Mouse (Mus musculus) cerebellum, adult 9-10 months (tissue): ENCODE measurements around the gene Txndc12.

Source experiments
- DNase-seq: peaks from one replicate; pipeline ENCODE4 v3.0.0; 2022

The Txndc12 gene

DNA sequence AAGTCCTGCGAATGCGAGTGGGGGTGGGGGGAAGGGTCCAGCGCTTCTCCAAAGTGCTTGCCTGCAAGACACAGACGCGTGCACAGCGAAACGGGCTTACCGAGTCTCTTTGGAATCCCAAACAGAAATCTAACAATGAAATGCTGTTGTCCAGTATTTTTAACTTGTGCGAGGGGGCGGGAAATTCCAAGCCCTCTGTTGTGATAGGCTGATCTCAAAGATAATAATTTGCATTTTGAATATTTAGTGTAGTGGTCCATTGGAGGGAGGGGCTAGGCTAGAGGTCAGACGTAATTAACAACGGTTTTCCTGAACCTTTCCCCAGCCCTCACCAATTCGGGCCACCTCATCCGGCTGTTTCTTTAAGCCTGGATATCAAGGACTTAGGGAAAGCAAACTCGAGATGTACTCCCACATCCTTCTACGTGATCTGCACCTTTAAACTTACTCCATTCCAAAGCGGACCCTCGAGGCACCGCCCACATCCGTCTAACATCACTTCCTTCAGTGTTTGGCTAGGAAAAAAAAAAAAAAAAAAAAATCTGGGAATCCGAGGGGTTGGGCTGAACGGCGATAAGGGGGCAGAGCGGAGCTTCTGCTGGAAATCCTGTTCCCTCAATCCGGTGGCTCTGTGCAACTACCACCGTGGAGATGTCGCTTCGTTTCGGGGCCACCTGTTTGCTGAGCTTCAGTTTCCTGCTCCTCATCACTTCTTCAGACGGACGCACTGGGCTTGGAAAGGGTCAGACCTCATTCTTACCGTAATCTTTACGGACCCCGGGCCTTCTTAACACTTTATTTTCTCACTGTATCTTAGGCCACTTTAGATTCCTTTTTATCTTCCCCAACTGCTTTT, at the start of gene Txndc12:
TSS of gene Txndc12 (plus strand) at position 487 of the 856 bp plus-strand sequence.
- peak; percentile 90 for DNase-seq

DNA sequence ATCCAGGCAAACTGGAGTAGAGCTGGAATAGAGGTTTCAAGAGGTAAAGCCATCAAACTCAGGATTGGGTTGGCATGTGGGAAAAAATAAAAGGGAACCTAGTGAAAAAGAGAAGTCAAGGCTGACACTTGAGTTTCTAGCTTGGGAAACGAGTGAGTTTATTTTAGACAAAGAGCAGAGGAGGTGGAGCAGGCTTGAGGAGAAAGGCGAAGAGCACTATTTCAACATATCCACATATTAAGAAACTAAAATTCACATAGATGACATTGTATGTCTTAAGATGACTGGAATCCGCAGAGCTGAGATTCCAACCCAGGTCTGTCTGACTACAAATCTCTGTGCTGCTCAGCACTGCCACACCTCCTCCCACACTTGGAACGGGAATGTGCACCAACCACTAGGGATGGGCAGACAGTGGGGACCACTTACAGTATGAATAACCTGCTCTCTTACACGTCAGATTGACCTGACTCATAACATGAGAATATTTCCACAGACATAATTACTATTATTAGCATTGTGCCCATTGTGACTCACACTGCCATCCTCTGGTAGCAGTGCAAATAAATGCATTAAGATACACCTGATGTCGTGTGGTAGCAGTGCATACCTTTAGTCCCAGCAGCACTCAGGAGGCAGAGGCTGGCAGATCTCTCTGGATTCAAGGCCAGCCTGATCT, 45.0 kb upstream of the Txndc12 start:
- DNase-seq = no peak

DNA sequence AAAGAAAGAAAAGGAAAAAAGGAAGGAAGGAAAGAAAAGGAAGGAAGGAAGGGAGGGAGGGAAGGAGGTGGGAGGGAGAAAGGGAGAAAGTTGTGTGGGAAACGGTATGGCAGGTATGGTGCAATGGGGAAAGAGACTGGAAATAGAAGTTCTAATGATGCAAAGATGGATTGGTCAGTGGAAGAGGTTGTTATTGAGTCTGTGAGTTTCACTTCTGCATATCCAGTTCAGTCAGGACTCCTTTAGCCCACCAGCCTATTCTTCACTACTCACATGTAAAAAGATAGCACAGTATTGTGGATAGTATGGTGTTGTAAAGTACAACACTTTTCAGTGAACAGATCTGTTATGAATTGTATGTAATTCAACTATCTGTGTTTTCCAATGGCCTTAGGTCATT, 43.9 kb upstream of the Txndc12 start:
- no peak for DNase-seq

DNA sequence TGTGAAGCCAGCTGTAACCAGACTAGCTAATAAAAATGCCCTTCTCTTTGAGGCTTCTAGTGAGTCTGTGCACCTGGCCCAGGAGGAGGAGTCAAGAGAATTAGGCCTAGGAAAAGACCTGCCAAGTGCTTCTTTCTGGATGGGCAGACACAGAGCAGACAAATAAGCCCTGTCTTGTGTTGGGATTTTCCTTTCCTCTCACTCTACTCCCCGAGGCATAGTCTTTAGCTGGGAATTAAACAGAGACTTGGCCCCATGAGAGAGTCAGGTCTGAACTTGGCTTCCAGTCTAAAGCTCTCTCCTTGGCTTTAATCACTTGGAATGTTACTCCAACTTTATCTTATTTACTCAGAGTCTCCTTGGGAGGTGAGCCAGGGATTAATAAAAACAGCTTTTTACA, 40.5 kb upstream of the Txndc12 start:
- DNase-seq = no peak

DNA sequence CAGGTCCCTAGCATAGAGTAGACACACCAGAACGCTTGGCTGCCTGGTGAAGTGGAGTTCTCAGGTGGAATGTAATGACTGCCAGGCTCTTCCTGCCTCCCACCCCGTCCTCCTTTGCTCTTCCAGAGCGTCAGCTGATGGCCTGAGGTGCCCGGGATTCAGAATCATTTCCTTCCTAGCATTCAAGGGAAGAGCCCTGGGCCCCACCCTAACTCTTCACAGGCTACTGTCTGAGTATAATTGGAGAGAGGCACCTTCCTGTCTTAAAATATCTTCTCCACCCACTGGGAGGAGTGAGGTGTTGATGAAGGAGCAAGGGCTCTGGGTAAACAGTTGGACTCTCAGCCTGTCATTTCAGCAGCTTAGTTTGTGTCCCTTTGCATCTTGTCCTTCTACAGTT, 37.7 kb upstream of the Txndc12 start:
- no peak for DNase-seq

DNA sequence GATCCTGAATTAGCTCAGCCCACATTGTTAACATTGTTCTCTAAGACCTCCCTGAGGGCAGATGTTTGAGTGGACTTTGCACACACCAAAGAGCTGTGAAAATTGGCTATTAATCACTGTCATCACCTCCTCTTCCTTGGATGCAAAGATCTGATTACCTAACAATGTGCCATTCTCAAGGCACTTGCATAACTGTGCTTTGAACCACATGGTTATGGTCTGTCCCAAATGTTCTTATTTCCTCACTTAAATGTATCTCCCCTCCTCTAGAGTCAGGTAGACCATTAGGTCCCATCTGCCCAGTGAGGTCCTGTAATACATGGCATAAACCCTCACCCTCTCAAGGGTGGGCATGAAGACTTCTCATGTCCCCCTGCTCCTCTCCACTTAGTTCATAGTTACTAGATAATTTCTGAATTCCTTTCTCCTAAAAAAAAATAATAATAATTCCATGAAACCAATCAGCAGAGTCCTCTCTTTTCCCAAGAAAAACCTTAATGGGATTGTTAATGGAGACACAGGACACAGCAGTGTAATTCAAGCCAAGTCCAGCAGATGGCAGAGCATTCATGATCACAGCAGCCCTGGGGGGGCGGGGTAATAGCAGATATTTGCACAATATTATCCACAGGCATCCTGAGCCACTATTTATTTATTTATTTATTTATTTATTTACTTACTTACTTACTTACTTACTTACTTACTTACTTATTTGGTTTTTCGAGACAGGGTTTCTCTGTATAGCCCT, 36.1 kb upstream of the Txndc12 start:
- peak; percentile 74 for DNase-seq

DNA sequence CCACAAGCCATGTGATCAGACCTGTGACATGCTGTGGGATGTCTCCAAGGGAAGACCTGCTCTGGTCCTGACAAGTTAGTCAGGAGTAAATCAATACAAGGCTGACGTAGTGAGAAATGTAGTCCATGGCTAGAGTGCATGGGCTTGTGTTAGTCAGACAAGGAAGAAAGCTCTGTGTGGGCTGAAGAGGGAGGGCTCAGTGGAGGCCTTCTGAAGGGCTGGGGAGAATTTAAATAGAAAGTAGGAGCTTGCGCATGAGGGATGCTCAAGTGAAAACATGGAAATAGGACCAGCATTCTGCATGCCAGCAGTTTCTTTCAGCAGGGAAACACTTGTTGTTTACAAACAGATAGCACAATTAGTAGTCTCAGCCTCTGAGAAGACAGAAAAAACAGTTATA, 30.9 kb upstream of the Txndc12 start:
- no peak for DNase-seq

DNA sequence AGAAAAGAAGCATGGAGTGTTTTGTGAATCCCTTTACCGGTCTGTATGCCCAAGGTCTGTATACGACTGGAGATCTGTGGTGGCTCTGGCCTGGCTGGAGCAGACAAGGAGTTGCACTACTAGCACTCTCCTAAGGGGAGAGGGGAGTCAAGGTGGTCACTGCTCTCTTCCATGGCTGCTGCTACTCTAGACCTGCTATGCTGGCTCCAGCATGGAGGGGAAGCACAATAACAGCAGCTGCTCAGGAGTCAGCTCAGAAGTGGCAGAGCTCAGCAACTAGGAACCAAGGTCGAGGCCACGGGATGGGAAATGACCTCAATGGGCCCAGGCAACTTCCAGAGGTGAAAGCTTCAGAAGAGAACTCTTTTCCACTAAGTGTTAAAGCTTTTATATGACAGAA, 23.3 kb upstream of the Txndc12 start:
- DNase-seq = no peak

DNA sequence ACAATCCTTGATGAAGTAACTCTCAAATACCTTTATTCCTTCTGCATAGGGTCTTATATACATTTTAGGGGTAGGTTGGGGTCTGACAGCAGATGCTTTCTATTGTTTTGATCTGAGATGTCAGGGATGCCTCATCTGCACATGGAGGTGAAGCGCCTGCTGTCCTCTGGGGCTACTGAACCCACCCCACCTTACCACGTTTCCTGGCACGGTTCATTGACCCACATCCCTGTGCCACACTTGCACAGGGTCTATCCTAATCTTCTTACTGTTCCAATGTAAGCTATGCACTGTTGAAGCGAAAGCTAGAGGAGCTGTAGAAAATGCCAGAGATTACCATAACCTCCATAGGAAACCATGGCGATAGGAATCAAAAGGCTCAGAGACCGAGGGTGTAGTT, 22.9 kb upstream of the Txndc12 start:
- no peak for DNase-seq

DNA sequence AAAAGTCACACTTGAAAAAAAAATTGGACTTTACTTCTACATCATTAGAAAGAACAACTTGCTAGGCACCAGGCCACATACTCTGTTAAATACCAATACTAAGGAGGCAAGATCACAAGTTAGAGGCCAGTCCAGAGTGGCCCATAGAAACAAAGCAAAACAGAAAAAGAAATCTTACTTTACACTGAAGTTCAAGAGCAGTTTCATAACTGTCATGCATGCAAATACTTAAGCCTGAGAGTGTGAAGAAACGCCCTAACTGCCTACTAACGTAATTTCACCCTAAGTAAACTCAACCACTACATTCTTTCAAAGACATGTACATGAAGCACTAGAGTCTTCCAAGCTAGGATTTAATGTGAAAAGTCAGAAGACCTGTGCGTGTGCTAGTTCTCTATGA, 8.7 kb upstream of the Txndc12 start:
- no peak for DNase-seq

DNA sequence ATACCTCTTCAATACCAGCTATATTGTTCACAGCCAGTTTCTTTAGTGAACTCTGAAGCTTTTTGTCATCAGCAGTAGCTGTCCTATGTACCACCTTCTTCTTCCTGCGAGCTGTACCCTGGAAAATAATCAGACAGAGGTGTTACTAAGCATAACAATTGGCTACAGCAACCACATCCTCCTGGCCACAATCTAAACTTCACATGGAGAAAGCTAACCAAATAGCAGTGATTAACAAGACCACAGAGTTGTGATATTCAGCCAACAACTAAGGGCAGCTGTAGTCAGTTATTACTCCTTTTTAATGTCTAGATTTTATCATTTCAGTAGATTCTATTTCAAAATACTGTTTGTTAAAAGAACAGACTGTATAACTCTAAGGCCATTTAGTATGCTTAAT, 8.3 kb upstream of the Txndc12 start:
- DNase-seq = no peak

DNA sequence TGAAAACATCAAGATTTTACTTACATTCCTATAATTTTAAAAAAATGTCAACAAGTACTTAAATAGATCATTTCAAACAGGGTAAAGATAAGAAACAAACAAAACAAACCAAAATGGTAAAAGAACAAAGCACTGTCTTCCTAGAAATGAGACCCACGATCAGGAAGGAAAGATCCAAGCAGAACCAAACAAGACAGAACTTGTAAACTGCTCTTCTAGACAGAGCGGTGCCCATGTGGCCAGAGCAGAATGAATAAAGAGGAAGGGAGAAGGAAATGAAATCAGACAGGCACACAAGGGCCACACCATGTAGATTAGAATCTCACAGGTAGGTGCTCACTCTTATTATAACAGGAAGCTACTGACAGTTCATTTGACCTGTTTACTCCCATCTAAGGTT, 7.8 kb upstream of the Txndc12 start:
- DNase-seq = no peak

DNA sequence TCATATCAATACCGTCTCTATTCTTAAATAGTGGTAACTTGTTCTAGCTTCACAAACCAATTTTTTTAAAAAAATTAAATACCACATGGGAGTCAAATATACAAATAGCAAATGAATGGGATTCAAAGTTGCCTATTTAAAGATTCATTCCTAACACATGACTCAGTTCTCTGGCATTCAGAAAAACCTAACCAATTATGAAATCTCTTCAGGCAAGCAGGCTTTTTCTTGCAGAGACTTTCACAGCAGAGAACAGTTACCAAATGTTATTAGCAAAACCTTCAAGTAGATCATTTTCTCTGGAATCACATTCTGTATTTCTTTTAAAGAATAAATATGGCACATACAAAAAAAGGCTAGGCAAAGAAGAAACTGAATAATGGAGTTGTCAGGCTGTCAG, 3.7 kb upstream of the Txndc12 start:
- no peak for DNase-seq

DNA sequence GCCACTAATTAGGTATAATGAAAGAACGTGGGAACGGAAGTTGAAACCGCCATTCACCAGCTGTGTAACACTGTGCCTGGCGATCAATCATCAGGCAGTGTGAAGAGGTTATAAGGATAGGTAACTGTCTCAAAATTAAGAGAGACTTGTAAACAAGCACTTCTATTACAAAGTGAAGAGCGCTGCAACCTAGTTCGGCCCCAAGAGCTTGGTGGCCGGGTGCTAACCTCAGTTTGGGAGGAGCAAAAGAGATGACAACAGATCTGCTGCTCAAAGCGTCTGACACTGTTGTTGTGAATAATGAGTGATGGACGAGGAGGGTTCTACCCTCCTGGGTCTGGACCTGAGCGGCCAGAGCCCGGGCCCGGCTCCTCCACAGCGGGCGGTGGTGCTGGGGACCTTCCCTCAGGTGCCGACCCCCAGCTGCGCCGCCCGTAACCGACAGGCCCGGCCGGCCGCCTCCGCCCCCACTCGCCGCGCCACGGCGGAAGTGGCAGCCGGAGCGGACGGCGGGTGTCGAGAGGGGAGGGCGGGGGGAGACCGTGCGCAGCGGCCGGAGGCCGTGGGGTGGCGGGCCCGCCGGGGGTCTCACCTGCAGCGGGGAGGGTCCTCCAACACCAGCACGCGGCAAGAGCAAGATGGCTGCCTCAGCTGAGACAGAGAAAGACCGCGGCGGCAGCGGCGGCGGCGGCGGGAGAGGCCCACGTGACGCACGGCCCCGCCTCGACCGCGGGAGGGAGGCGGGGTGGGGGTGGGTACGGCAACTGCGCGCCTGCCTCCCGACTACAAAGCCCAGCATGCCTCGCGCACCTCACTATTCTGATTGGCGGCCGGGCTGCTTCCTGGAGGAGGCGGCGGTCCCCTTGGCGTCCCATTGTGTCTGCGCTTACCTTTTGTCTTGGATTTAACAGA, 1.2 kb upstream of the Txndc12 start, which contains the start of gene Btf3l4:
TSS of gene Btf3l4 (minus strand) at position 699 of the 912 bp plus-strand sequence.
- peak; percentile 89 for DNase-seq

DNA sequence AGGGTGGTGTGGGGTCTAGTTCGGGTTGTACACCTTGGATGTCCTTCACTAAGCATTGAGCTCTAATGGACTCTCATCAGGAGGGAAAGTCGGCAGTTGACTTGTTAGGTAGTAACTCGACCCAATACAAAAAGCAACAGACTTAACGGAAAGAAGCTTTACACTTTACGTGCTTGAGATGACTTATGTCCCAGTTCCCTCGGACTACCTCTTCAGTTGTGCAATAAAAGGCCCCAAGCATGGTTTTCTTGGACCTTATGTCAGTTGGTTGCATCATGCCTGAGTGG, 630 bp upstream of the Txndc12 start:
- DNase-seq = no peak

DNA sequence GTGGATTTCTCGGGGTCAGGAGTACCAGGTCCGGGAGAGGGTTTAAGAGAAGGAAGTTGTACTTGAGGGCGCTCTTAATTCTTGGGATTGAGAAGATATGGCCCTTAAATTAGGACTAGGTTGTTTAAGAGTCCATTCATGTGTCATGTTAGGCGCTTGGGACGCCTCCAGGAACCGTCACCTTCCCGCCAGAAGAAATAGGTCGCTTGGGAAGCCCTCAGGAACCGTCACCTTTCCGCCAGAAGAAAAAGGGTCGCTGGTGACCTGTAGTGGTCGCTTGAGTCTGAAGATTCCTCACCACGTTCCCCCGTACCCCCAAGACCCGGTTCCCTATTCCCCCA, 540 bp downstream of the Txndc12 start:
- DNase-seq = no peak

DNA sequence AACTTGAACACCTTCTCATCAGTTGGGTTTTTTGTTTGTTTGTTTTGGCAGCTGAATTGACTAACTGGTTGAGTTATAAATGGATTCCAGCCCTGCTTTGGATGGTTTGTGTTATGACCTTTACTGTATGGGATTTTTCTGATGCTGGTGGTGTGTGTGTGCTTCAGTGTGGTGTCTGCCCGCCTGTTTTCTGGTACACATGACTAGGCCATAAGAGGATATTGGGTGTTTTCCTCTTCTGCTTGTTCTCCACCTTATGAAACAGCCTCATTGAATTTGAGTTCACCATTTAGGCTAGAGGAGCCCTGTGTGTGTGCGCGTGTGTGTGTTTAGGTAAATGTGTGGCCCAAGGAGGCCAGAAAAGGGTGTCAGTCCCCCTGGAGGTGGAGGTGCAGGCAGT, 1.1 kb downstream of the Txndc12 start:
- no peak for DNase-seq

DNA sequence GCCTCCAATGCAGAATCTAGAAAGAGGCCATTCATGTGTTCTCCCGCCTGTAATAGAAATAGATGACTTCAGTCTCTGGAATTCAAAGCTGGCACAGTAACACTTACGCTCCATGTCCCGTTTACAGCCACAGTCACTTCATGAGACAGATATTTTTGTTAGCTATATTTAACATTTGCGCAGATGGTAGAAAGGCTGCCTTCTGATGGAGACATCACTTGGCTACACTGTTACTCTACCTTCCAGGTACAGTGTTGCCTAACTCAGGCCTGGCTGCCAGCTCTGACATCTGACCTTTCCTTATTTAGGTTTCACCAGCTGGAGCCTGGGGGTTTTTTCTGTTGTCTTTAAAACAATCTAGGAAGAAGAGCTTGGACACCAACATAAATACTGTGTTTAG, 3.6 kb downstream of the Txndc12 start:
- DNase-seq = peak; percentile 78

DNA sequence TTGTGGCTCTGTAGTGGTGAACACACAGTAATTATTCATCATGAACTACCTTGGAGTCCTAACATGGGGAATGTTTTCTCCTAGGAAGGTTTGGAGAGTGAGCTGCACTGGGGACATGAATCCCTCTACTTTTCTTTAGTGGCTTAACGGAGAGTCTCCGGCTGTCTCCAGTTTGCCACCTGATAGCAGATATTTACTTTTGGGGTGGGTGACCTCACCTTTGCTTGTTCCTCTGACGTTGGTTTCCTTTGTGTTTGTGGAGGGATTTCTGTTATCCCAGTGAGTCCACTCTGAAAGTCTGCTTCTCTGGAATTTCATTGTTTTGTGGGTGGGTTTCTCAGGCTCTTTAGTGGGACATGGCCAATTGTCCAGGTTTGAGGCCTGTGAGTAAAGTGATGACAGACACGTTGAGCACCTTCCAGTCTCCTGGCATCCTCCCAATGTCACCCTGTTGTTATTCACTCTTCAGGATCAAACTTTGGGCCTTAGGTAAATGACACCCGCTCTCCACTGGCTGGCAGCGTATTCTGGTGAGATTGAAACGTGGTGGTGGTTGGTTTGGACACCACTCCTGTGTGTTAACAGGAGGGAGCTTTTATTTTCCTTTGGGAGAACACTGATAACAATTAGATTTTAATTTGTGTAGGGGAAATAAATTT, 7.6 kb downstream of the Txndc12 start:
- no peak for DNase-seq

DNA sequence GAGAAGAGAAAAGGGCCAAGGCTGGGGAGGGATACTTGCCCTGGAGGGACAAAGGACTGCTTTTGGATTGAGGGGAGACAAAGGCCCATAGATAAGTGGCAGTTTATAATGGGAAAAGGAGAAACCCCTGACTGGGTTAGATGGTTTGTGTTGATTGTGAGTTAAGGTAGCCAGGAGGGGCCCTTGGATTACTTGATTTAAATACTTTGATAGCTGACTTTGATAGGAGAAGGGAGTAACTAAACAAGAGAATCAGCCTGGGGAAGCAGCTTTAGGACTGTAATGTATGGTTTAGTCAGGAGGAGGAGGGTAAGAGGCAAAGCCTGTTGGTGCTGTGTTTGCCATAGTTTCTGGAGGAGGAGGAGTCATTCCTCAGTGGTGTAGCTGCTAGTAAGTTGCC, 8.9 kb downstream of the Txndc12 start:
- DNase-seq = no peak

DNA sequence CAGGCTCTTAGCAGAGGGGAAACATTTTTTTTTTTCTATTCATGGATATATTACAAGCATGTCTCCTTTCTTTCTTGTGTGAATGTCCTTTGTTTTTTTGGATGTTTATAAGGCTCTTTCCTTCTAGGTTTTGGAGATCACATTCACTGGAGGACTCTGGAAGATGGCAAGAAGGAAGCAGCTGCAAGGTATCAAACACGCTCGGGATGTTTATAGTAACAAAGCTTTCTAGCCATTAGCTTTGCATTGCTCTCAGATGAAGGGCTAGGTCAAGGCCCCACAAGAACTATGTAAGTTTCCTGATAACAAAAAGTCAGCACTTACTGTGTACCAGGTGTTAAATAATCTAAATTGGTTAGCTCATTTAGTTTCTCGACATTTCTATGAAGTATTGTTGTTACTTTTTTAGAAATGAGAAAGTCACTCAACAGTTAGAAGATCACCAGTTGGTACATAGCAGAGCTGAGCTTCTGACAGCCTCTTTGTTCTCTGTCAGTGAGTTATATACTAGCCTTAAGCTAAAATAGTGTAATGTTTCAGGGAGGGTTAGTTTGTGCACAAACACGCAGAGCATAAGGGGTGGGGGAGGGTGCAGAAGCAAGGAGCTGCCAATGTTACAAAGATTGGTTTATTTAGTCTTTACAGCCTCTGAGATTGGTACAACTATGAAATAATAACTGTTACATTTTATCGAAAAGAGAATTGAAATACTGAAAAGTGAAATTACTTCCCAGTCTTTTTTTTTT, 11.6 kb downstream of the Txndc12 start:
- no peak for DNase-seq
